Mouse (Mus musculus): ENCODE data around the gene H2-Eb1.

GRCm38 (mm10) chr17:34307216-34307615, 1.5 kb downstream of the H2-Eb1 start:
- no peak for TF ChIP-seq CTCF (IDR thresholded peaks at IDR 0.05; ENCODE audit: borderline replicate concordance, insufficient read depth, low read length)
- TF ChIP-seq POLR2A (IDR thresholded peaks at IDR 0.05; ENCODE audit: low read depth, low read length), result no peak

Data from embryonic fibroblast, embryonic 13.5 days (primary cell).